Mouse (Mus musculus): ENCODE data around the gene Serpina3b. TPM values are rescaled to one million over a fixed set of nuclear protein-coding genes. Genes with fewer than 3 reads are reported as not detected.
A peak's percentile ranks its signal among the peaks of the same experiment; 100 is the strongest.

Gene Serpina3b
- polyA plus RNA-seq, 1 experiment from 2014 or later, result not detected

GRCm38 (mm10) chr12:104175636-104176035 is 47.8 kb downstream of the Serpina3b start:
- 79% methylated on average over 3 of the region's 3 CpGs for WGBS
- Histone ChIP-seq H3K36me3 (ENCODE audit: control insufficient read depth, insufficient read depth, low read length) (no peaks in the 10 kb centered on the region), H3K27ac (replicated peaks in 1 of 2; ENCODE audit: control insufficient read depth in 1 of 2, insufficient read depth in 1 of 2, low read depth in 2 of 2, low read length in 2 of 2) (no peak overlapping the region), H3K4me1 (ENCODE audit: control insufficient read depth in 2 of 2, insufficient read depth in 2 of 2, low read length in 2 of 2) (peaks cover 8 to 10% of the 10 kb centered on the region in 2 experiments; a peak in 3 of 4 replicates), H3K4me3 (ENCODE audit: control insufficient read depth in 1 of 2, insufficient read depth in 1 of 2, low read depth in 1 of 2, low read length in 2 of 2) (no peak overlapping the region), H3K9me3 (ENCODE audit: control insufficient read depth, low read length) (no peaks in the 10 kb centered on the region), H3K4me2 (ENCODE audit: low read length) (no peak overlapping the region), H3K9ac (ENCODE audit: low read length) (no peak overlapping the region), H3K27me3 (ENCODE audit: control insufficient read depth, insufficient read depth, low read length) (peaks cover 8% of the 10 kb centered on the region)
- ATAC-seq (ENCODE audit: insufficient number of reproducible peaks, insufficient read depth, low FRiP score, low read depth), result no peak

- Histone ChIP-seq H3K27me3 (ENCODE audit: control insufficient read depth, insufficient read depth, low read length) (peaks cover 14% of the 10 kb centered on the region), H3K9me3 (ENCODE audit: control insufficient read depth, low read length) (no peaks in the 10 kb centered on the region), H3K27ac (replicated peaks in 1 of 2; ENCODE audit: control insufficient read depth in 1 of 2, insufficient read depth in 1 of 2, low read depth in 2 of 2, low read length in 2 of 2) (no peak overlapping the region), H3K4me3 (ENCODE audit: control insufficient read depth in 1 of 2, insufficient read depth in 1 of 2, low read depth in 1 of 2, low read length in 2 of 2) (no peak overlapping the region), H3K36me3 (ENCODE audit: control insufficient read depth, insufficient read depth, low read length) (no peaks in the 10 kb centered on the region), H3K4me1 (ENCODE audit: control insufficient read depth in 2 of 2, insufficient read depth in 2 of 2, low read length in 2 of 2) (peaks cover 8 to 10% of the 10 kb centered on the region in 2 experiments; a peak in 3 of 4 replicates), H3K4me2 (ENCODE audit: low read length) (no peak overlapping the region), H3K9ac (ENCODE audit: low read length) (no peak overlapping the region)
- peak; percentile 45; the same call in 1 of the 2 replicates for ATAC-seq (ENCODE audit: insufficient number of reproducible peaks, insufficient read depth, low FRiP score, low read depth)
These were observed 50.8 kb downstream of the Serpina3b start for GRCm38 (mm10) chr12:104178577-104178976.

- Histone ChIP-seq H3K27me3 (ENCODE audit: control insufficient read depth, insufficient read depth, low read length) (peaks cover 14% of the 10 kb centered on the region; the same call in 1 of the 2 replicates), H3K4me2 (ENCODE audit: low read length) (no peak overlapping the region), H3K9me3 (ENCODE audit: control insufficient read depth, low read length) (no peaks in the 10 kb centered on the region), H3K4me1 (ENCODE audit: control insufficient read depth in 2 of 2, insufficient read depth in 2 of 2, low read length in 2 of 2) (peaks cover 8 to 10% of the 10 kb centered on the region in 2 experiments; a peak in 3 of 4 replicates), H3K27ac (replicated peaks in 1 of 2; ENCODE audit: control insufficient read depth in 1 of 2, insufficient read depth in 1 of 2, low read depth in 2 of 2, low read length in 2 of 2) (no peak overlapping the region; a peak in 1 of 4 replicates), H3K36me3 (ENCODE audit: control insufficient read depth, insufficient read depth, low read length) (no peaks in the 10 kb centered on the region), H3K4me3 (ENCODE audit: control insufficient read depth in 1 of 2, insufficient read depth in 1 of 2, low read depth in 1 of 2, low read length in 2 of 2) (no peak overlapping the region), H3K9ac (ENCODE audit: low read length) (no peak overlapping the region)
- ATAC-seq (ENCODE audit: insufficient number of reproducible peaks, insufficient read depth, low FRiP score, low read depth), result 0 out of 2 replicates have a peak, but pooled peaks have one; percentile 7
- WGBS, result 66% methylated on average over 2 of the region's 2 CpGs
These were observed 51.2 kb downstream of the Serpina3b start for GRCm38 (mm10) chr12:104178987-104179386.

- no peaks in the 10 kb centered on the region for H3K36me3 ChIP-seq (ENCODE audit: control insufficient read depth, insufficient read depth, low read length)
- no peak overlapping the region for H3K9ac ChIP-seq (ENCODE audit: low read length)
- H3K9me3 ChIP-seq (ENCODE audit: control insufficient read depth, low read length), result no peaks in the 10 kb centered on the region
- no peak overlapping the region for H3K27ac ChIP-seq (replicated peaks in 1 of 2; ENCODE audit: control insufficient read depth in 1 of 2, insufficient read depth in 1 of 2, low read depth in 2 of 2, low read length in 2 of 2)
- no peaks in the 10 kb centered on the region for H3K4me1 ChIP-seq (ENCODE audit: control insufficient read depth in 2 of 2, insufficient read depth in 2 of 2, low read length in 2 of 2)
- no peak overlapping the region for H3K4me2 ChIP-seq (ENCODE audit: low read length)
- peaks cover 6% of the 10 kb centered on the region; the same call in 1 of the 2 replicates for H3K27me3 ChIP-seq (ENCODE audit: control insufficient read depth, insufficient read depth, low read length)
- no peak overlapping the region for H3K4me3 ChIP-seq (ENCODE audit: control insufficient read depth in 1 of 2, insufficient read depth in 1 of 2, low read depth in 1 of 2, low read length in 2 of 2)
- WGBS, result 74% methylated on average over 4 of the region's 4 CpGs
- ATAC-seq (ENCODE audit: insufficient number of reproducible peaks, insufficient read depth, low FRiP score, low read depth), result no peak
These were observed 57.2 kb downstream of the Serpina3b start for GRCm38 (mm10) chr12:104185046-104185445.

- no peak overlapping the region for H3K9ac ChIP-seq (ENCODE audit: low read length)
- H3K4me3 ChIP-seq (ENCODE audit: control insufficient read depth in 1 of 2, insufficient read depth in 1 of 2, low read depth in 1 of 2, low read length in 2 of 2), result no peak overlapping the region
- no peaks in the 10 kb centered on the region for H3K9me3 ChIP-seq (ENCODE audit: control insufficient read depth, low read length)
- ATAC-seq (ENCODE audit: insufficient number of reproducible peaks, insufficient read depth, low FRiP score, low read depth), result 0 out of 2 replicates have a peak, but pooled peaks have one; percentile 23
- H3K4me2 ChIP-seq (ENCODE audit: low read length), result no peak overlapping the region
- no peak overlapping the region for H3K27ac ChIP-seq (replicated peaks in 1 of 2; ENCODE audit: control insufficient read depth in 1 of 2, insufficient read depth in 1 of 2, low read depth in 2 of 2, low read length in 2 of 2)
- no peaks in the 10 kb centered on the region for H3K4me1 ChIP-seq (ENCODE audit: control insufficient read depth in 2 of 2, insufficient read depth in 2 of 2, low read length in 2 of 2)
- 53% methylated on average over 3 of the region's 3 CpGs for WGBS
- peaks cover 2% of the 10 kb centered on the region; the same call in 1 of the 2 replicates for H3K27me3 ChIP-seq (ENCODE audit: control insufficient read depth, insufficient read depth, low read length)
- no peaks in the 10 kb centered on the region for H3K36me3 ChIP-seq (ENCODE audit: control insufficient read depth, insufficient read depth, low read length)
These were observed 58.3 kb downstream of the Serpina3b start for GRCm38 (mm10) chr12:104186041-104186581.

Other genes starting within 250 kb of the Serpina3b start
- not detected in 2 replicates for gene Serpina1c, start 223.1 kb upstream of the Serpina3b start, polyA plus RNA-seq (2014; fragmentation: Nextera tagmentation; extraction: Ambion mirVana)
- not detected in 2 replicates for gene Serpina1e, start 169.0 kb upstream of the Serpina3b start, polyA plus RNA-seq (2014; fragmentation: Nextera tagmentation; extraction: Ambion mirVana)
- gene Serpina11, start 138.0 kb upstream of the Serpina3b start, polyA plus RNA-seq (2014; fragmentation: Nextera tagmentation; extraction: Ambion mirVana), result not detected in 2 replicates
- gene Serpina9, start 114.2 kb upstream of the Serpina3b start, polyA plus RNA-seq (2014; fragmentation: Nextera tagmentation; extraction: Ambion mirVana), result 0.27 and 0.36 TPM in 2 replicates
- not detected in 2 replicates for gene Serpina12, start 83.6 kb upstream of the Serpina3b start, polyA plus RNA-seq (2014; fragmentation: Nextera tagmentation; extraction: Ambion mirVana)
- not detected in 2 replicates for gene Serpina5, start 26.9 kb upstream of the Serpina3b start, polyA plus RNA-seq (2014; fragmentation: Nextera tagmentation; extraction: Ambion mirVana)
- not detected in 2 replicates for gene Serpina3a, start 15.3 kb upstream of the Serpina3b start, polyA plus RNA-seq (2014; fragmentation: Nextera tagmentation; extraction: Ambion mirVana)
- 0.08 TPM in 1 of 2 replicates, not detected in the other for gene Serpina3c, start 25.9 kb downstream of the Serpina3b start, polyA plus RNA-seq (2014; fragmentation: Nextera tagmentation; extraction: Ambion mirVana)
- not detected in 2 replicates for gene Serpina3f, start 86.5 kb downstream of the Serpina3b start, polyA plus RNA-seq (2014; fragmentation: Nextera tagmentation; extraction: Ambion mirVana)
- gene Serpina3g, start 108.2 kb downstream of the Serpina3b start, polyA plus RNA-seq (2014; fragmentation: Nextera tagmentation; extraction: Ambion mirVana), result 2.4 and 3.7 TPM in 2 replicates
- gene Serpina3i, start 135.1 kb downstream of the Serpina3b start, polyA plus RNA-seq (2014; fragmentation: Nextera tagmentation; extraction: Ambion mirVana), result 0.53 TPM in 1 of 2 replicates, not detected in the other
- not detected in 2 replicates for gene Serpina3j, start 186.6 kb downstream of the Serpina3b start, polyA plus RNA-seq (2014; fragmentation: Nextera tagmentation; extraction: Ambion mirVana)
- not detected in 2 replicates for gene Serpina3k, start 210.5 kb downstream of the Serpina3b start, polyA plus RNA-seq (2014; fragmentation: Nextera tagmentation; extraction: Ambion mirVana)
- gene Serpina3m, start 210.5 kb downstream of the Serpina3b start, polyA plus RNA-seq (2014; fragmentation: Nextera tagmentation; extraction: Ambion mirVana), result not detected in 2 replicates

All from heart, embryonic 14.5 days (tissue).